Mouse (Mus musculus): ENCODE measurements around the gene Kcnk4. TPM values are rescaled to one million over a fixed set of nuclear protein-coding genes. Genes with fewer than 3 reads are reported as not detected.

Gene Kcnk4
- total RNA-seq, 1 experiment from 2014 or later = 0.93 TPM

GRCm38 (mm10) chr19:6877965-6878364 is 56.4 kb downstream of the Kcnk4 start:
- no peak for DNase-seq

- no peak for DNase-seq
Measured at GRCm38 (mm10) chr19:6876799-6877198, 57.5 kb downstream of the Kcnk4 start.

- no peak for DNase-seq
Measured at GRCm38 (mm10) chr19:6875834-6876233, 58.5 kb downstream of the Kcnk4 start.

GRCm38 (mm10) chr19:6874257-6874656 is 60.1 kb downstream of the Kcnk4 start:
- DNase-seq = no peak

Small RNA genes within 50 kb of the gene (microRNA-seq; reads per million reads assigned to microRNA genes)
- 2.1 to 3.0 reads per million in 2 experiments for gene Mir6990

Other genes starting within 250 kb of the Kcnk4 start
- gene Rps6ka4, start 93.9 kb downstream of the Kcnk4 start, total RNA-seq (2021) = 21.4 and 21.7 TPM in 2 replicates
- 2.4 and 4.7 TPM in 2 replicates for gene Ccdc88b, start 76.3 kb downstream of the Kcnk4 start, total RNA-seq (2021)
- gene Trmt112, start 24.8 kb downstream of the Kcnk4 start, total RNA-seq (2021) = 76.6 and 79.0 TPM in 2 replicates
- 420 and 426 TPM in 2 replicates for gene Prdx5, start 24.4 kb downstream of the Kcnk4 start, total RNA-seq (2021)
- 63.2 and 67.0 TPM in 2 replicates for gene Esrra, start 12.7 kb downstream of the Kcnk4 start, total RNA-seq (2021)
- gene Catsperz, start 9.1 kb downstream of the Kcnk4 start, total RNA-seq (2021) = 0.53 TPM in 1 of 2 replicates, not detected in the other
- gene Bad, start 7.3 kb upstream of the Kcnk4 start, total RNA-seq (2021) = 43.0 and 45.0 TPM in 2 replicates
- gene Gpr137, start 8.0 kb upstream of the Kcnk4 start, total RNA-seq (2021) = 43.0 and 43.3 TPM in 2 replicates
- 264 and 275 TPM in 2 replicates for gene Ppp1r14b, start 40.5 kb upstream of the Kcnk4 start, total RNA-seq (2021)
- 52.1 and 54.6 TPM in 2 replicates for gene Plcb3, start 42.0 kb upstream of the Kcnk4 start, total RNA-seq (2021)
- gene Fkbp2, start 46.0 kb upstream of the Kcnk4 start, total RNA-seq (2021) = 115 and 121 TPM in 2 replicates
- gene Vegfb, start 53.1 kb upstream of the Kcnk4 start, total RNA-seq (2021) = 116 and 122 TPM in 2 replicates
- gene Dnajc4, start 58.1 kb upstream of the Kcnk4 start, total RNA-seq (2021) = 44.4 and 47.4 TPM in 2 replicates
- 24.5 and 37.4 TPM in 2 replicates for gene Nudt22, start 61.6 kb upstream of the Kcnk4 start, total RNA-seq (2021)
- 15.0 and 15.1 TPM in 2 replicates for gene Trpt1, start 61.6 kb upstream of the Kcnk4 start, total RNA-seq (2021)
- gene Fermt3, start 85.0 kb upstream of the Kcnk4 start, total RNA-seq (2021) = 6.4 and 14.2 TPM in 2 replicates
- gene Stip1, start 105.5 kb upstream of the Kcnk4 start, total RNA-seq (2021) = 132 and 155 TPM in 2 replicates
- gene Macrod1, start 122.3 kb upstream of the Kcnk4 start, total RNA-seq (2021) = 118 and 138 TPM in 2 replicates
- gene Flrt1, start 171.2 kb upstream of the Kcnk4 start, total RNA-seq (2021) = 1.2 and 1.5 TPM in 2 replicates

Data from adrenal gland, postnatal 14 days (tissue).